Mouse (Mus musculus) bone marrow macrophage, adult 2 months (primary cell): ENCODE data around the gene Sema4a. TPM values are rescaled to one million over a fixed set of nuclear protein-coding genes. Genes with fewer than 3 reads are reported as not detected.

Experiments used
- H3K27ac ChIP-seq: 2 replicates; pipeline ENCODE4 v1.5.1; 2012; ENCODE audit warnings: low read depth, low read length; ENCODE audit not compliant: insufficient read depth
- H3K4me1 ChIP-seq: 2 replicates; pipeline ENCODE4 v1.6.1; 2012; ENCODE audit warnings: low read length; ENCODE audit not compliant: control insufficient read depth, insufficient read depth
- H3K4me3 ChIP-seq: 2 replicates; pipeline ENCODE4 v1.5.1; 2012; ENCODE audit warnings: mild to moderate bottlenecking, low read length, moderate library complexity; ENCODE audit not compliant: insufficient read depth
- CTCF ChIP-seq: IDR thresholded peaks from 2 replicates; pipeline ENCODE4 v1.5.1; 2012; ENCODE audit warnings: low read depth, mild to moderate bottlenecking, low read length, moderate library complexity
- POLR2A ChIP-seq: IDR thresholded peaks from 2 replicates; pipeline ENCODE4 v1.6.1; 2012; ENCODE audit warnings: mild to moderate bottlenecking, low read depth, low read length, borderline replicate concordance
- polyA plus RNA-seq: library from polyadenylated mRNA; stranded (reverse); fragments of >200 nt; gene quantifications from 2 replicates; pipeline ENCODE4 v1.2.4, GENCODE M21; 2012; ENCODE audit not compliant: missing spikeins, insufficient read depth, insufficient read length

The Sema4a gene
- polyA plus RNA-seq, 1 experiment = 178 TPM

GRCm38 (mm10) chr3:88476403-88476802, 15.4 kb upstream of the Sema4a start:
- peak; percentile 41; the same call in 1 of the 2 replicates for TF ChIP-seq CTCF
- TF ChIP-seq POLR2A = no peak
- no peak overlapping the region for H3K4me3 ChIP-seq
- 0 out of 2 replicates have a peak, but pooled peaks cover 2% of the 10 kb centered on the region for H3K4me1 ChIP-seq
- no peak overlapping the region for H3K27ac ChIP-seq

- Histone ChIP-seq H3K4me3 (no peak overlapping the region), H3K27ac (no peak overlapping the region), H3K4me1 (0 out of 2 replicates have a peak, but pooled peaks cover 2% of the 10 kb centered on the region)
- no peak for TF ChIP-seq CTCF
- no peak for TF ChIP-seq POLR2A
Observed at GRCm38 (mm10) chr3:88473571-88473970, 12.6 kb upstream of the Sema4a start.

- TF ChIP-seq POLR2A = no peak
- no peak for TF ChIP-seq CTCF
- Histone ChIP-seq H3K4me1 (0 out of 2 replicates have a peak, but pooled peaks cover 2% of the 10 kb centered on the region), H3K27ac (no peak overlapping the region), H3K4me3 (no peak overlapping the region)
Observed at GRCm38 (mm10) chr3:88473020-88473419, 12.0 kb upstream of the Sema4a start.

GRCm38 (mm10) chr3:88470943-88471479, 10.0 kb upstream of the Sema4a start:
- no peak overlapping the region for H3K4me3 ChIP-seq
- no peak overlapping the region for H3K27ac ChIP-seq
- TF ChIP-seq POLR2A = no peak
- no peak for TF ChIP-seq CTCF
- H3K4me1 ChIP-seq = peaks cover 3% of the 10 kb centered on the region

- Histone ChIP-seq H3K4me3 (no peak overlapping the region), H3K27ac (no peak overlapping the region), H3K4me1 (peaks cover 16% of the 10 kb centered on the region)
- no peak for TF ChIP-seq POLR2A
- TF ChIP-seq CTCF = no peak
Observed at GRCm38 (mm10) chr3:88469466-88469865, 8.5 kb upstream of the Sema4a start.

GRCm38 (mm10) chr3:88467116-88467824, 6.3 kb upstream of the Sema4a start:
- Histone ChIP-seq H3K4me1 (peaks cover 24% of the 10 kb centered on the region), H3K4me3 (no peak overlapping the region), H3K27ac (no peak overlapping the region)
- TF ChIP-seq CTCF = peak; percentile 87
- no peak for TF ChIP-seq POLR2A

GRCm38 (mm10) chr3:88465127-88465526, 4.1 kb upstream of the Sema4a start:
- Histone ChIP-seq H3K4me3 (no peak overlapping the region), H3K27ac (peak overlapping the region; percentile 62), H3K4me1 (peaks cover 42% of the 10 kb centered on the region)
- TF ChIP-seq POLR2A (no peak), CTCF (no peak)

GRCm38 (mm10) chr3:88464425-88464824, 3.4 kb upstream of the Sema4a start:
- TF ChIP-seq CTCF (no peak), POLR2A (no peak)
- peaks cover 47% of the 10 kb centered on the region for H3K4me1 ChIP-seq
- peak overlapping the region; percentile 32 for H3K27ac ChIP-seq
- H3K4me3 ChIP-seq = no peak overlapping the region

- no peak overlapping the region for H3K4me3 ChIP-seq
- peaks cover 70% of the 10 kb centered on the region for H3K4me1 ChIP-seq
- no peak for TF ChIP-seq POLR2A
- TF ChIP-seq CTCF = no peak
- H3K27ac ChIP-seq = peak overlapping the region; percentile 96
Observed at GRCm38 (mm10) chr3:88460029-88460428, 953 bp downstream of the Sema4a start.

- no peak overlapping the region for H3K4me3 ChIP-seq
- H3K4me1 ChIP-seq = peaks cover 74% of the 10 kb centered on the region
- peak overlapping the region; percentile 96 for H3K27ac ChIP-seq
- TF ChIP-seq POLR2A (no peak), CTCF (no peak)
Observed at GRCm38 (mm10) chr3:88458778-88459219, 2.2 kb downstream of the Sema4a start.
